Comparison of ENCODE assay signal across 10 mouse cellular contexts in genomic region chr7:24850899-24851303, GRCm38 (mm10). TPM values are rescaled to one million over a fixed set of nuclear protein-coding genes. Genes with fewer than 3 reads are reported as not detected.
DNase-seq lines count a peak whose midpoint lies in the region; ATAC-seq and TF ChIP-seq lines count a peak whose summit lies in the region.
"Had no signal": no experiment of that assay in that cellular context is flagged by ENCODE, and none has a peak within 500 bp of the region (broad histone marks: within the 10 kb centered on the region; RNA-seq: fewer than 3 reads in every experiment).

No protein-coding gene starts in this region.

- no peak for DNase-seq in kidney, adult 18-20 months
- peak; percentile 92 for DNase-seq in MEL (ENCODE audit: low read depth, low spot score)
- peak; percentile 62 for DNase-seq in embryo, embryonic 11 days
- no peak for DNase-seq in left cerebral cortex, adult 2 months (ENCODE audit: extremely low spot score in 1 of 2, low spot score in 2 of 2)
- DNase-seq in midbrain, embryonic 14.5 days: no peak

- H3K9ac ChIP-seq in kidney, embryonic 14.5 days (ENCODE audit: low read depth, low read length): no peak overlapping the region
- peak overlapping the region; percentile 80 for H3K9ac ChIP-seq in MEL (ENCODE audit: control insufficient read depth, low read depth, low read length, poor library complexity, severe bottlenecking)
- peak overlapping the region; percentile 52 for H3K9ac ChIP-seq in liver, embryonic 16.5 days (ENCODE audit: low read depth, low read length)
- H3K9ac ChIP-seq in midbrain, embryonic 14.5 days (replicated peaks; ENCODE audit: low read length): no peak overlapping the region
- H3K9ac ChIP-seq: embryonic facial prominence, embryonic 12.5 days had no signal

- H3K27ac ChIP-seq in kidney, embryonic 14.5 days (ENCODE audit: low read depth, low read length): no peak overlapping the region
- peak overlapping the region; percentile 97 for H3K27ac ChIP-seq in MEL (ENCODE audit: control insufficient read depth, low read depth, low read length)
- peak overlapping the region; percentile 100 for H3K27ac ChIP-seq in liver, embryonic 16.5 days (ENCODE audit: low read length)
- H3K27ac ChIP-seq in left cerebral cortex, adult 2 months: no peak overlapping the region
- H3K27ac ChIP-seq in midbrain, embryonic 14.5 days (replicated peaks; ENCODE audit: low read depth, low read length): no peak overlapping the region
- H3K27ac ChIP-seq: embryonic facial prominence, embryonic 12.5 days had no signal

- H3K9me3 ChIP-seq in kidney, embryonic 14.5 days (ENCODE audit: control insufficient read depth, low read length): no peaks in the 10 kb centered on the region
- H3K9me3 ChIP-seq in MEL (replicated peaks; ENCODE audit: insufficient read depth, low read length): no peaks in the 10 kb centered on the region
- H3K9me3 ChIP-seq in liver, embryonic 16.5 days (replicated peaks; ENCODE audit: control insufficient read depth, low read length): no peaks in the 10 kb centered on the region
- H3K9me3 ChIP-seq in midbrain, embryonic 14.5 days (ENCODE audit: control insufficient read depth, low read length): no peaks in the 10 kb centered on the region
- H3K9me3 ChIP-seq: embryonic facial prominence, embryonic 12.5 days had no signal

- TF ChIP-seq RAD21 in MEL (IDR thresholded peaks at IDR 0.05; ENCODE audit: low read depth, low read length): no peak

- 32% methylated on average over 6 of the region's 6 CpGs for WGBS in kidney, embryonic 14.5 days
- 8% methylated on average over 6 of the region's 6 CpGs for WGBS in liver, embryonic 16.5 days (ENCODE audit: insufficient replicate concordance)
- WGBS in midbrain, embryonic 14.5 days: 41% methylated on average over 6 of the region's 6 CpGs

- no peak for TF ChIP-seq CTCF in MEL (IDR thresholded peaks at IDR 0.05 in 2 of 3, conservative IDR thresholded peaks at IDR 0.05 in 1 of 3; ENCODE audit: control insufficient read depth in 1 of 3, insufficient read depth in 1 of 3, low read depth in 2 of 3, low read length in 3 of 3, poor library complexity in 1 of 3, severe bottlenecking in 1 of 3)
- no peak for TF ChIP-seq CTCF in left cerebral cortex, adult 2 months (IDR thresholded peaks at IDR 0.05)

- intact Hi-C loops in left cerebral cortex, adult 2 months (cut with DNase I): no loop called here

- peak; percentile 34; the same call in 1 of the 2 replicates for ATAC-seq in kidney, embryonic 14.5 days (ENCODE audit: low FRiP score, low TSS enrichment)
- peak; percentile 55 for ATAC-seq in liver, embryonic 16.5 days (ENCODE audit: low read depth)
- no peak for ATAC-seq in inflammation-experienced regulatory T-cells, adult 6 months
- ATAC-seq in midbrain, embryonic 14.5 days (ENCODE audit: low FRiP score, low TSS enrichment): no peak

- no peaks in the 10 kb centered on the region; the same call in 1 of the 2 replicates for H3K79me2 ChIP-seq in MEL (ENCODE audit: control insufficient read depth, insufficient read depth, low read length, poor library complexity)

- no peaks in the 10 kb centered on the region for H3K27me3 ChIP-seq in kidney, embryonic 14.5 days (ENCODE audit: control insufficient read depth, insufficient read depth, low read length)
- H3K27me3 ChIP-seq in MEL (ENCODE audit: control insufficient read depth in 1 of 2, insufficient read depth in 2 of 2, low read length in 2 of 2): no peaks in the 10 kb centered on the region
- H3K27me3 ChIP-seq in liver, embryonic 16.5 days (ENCODE audit: control insufficient read depth, insufficient read depth, low read depth, low read length): no peaks in the 10 kb centered on the region
- H3K27me3 ChIP-seq in midbrain, embryonic 14.5 days (ENCODE audit: control insufficient read depth, insufficient read depth, low read length): no peaks in the 10 kb centered on the region
- H3K27me3 ChIP-seq: embryonic facial prominence, embryonic 12.5 days had no signal

- no peak overlapping the region for H3K4me2 ChIP-seq in kidney, embryonic 14.5 days (replicated peaks; ENCODE audit: low read depth, low read length)
- H3K4me2 ChIP-seq in liver, embryonic 16.5 days (ENCODE audit: low read depth, low read length): peak overlapping the region; percentile 70
- H3K4me2 ChIP-seq in midbrain, embryonic 14.5 days (ENCODE audit: low read length): no peak overlapping the region
- H3K4me2 ChIP-seq: embryonic facial prominence, embryonic 12.5 days had no signal

- H3K36me3 ChIP-seq in kidney, embryonic 14.5 days (ENCODE audit: control insufficient read depth, insufficient read depth, low read length): no peaks in the 10 kb centered on the region
- peaks cover 0 to 21% of the 10 kb centered on the region in 2 experiments; a peak in 2 of 4 replicates for H3K36me3 ChIP-seq in MEL (ENCODE audit: control insufficient read depth in 1 of 2, insufficient read depth in 2 of 2, low read length in 2 of 2)
- H3K36me3 ChIP-seq in liver, embryonic 16.5 days (ENCODE audit: control insufficient read depth, insufficient read depth): no peaks in the 10 kb centered on the region
- no peaks in the 10 kb centered on the region for H3K36me3 ChIP-seq in midbrain, embryonic 14.5 days (ENCODE audit: control insufficient read depth, insufficient read depth, low read length)
- H3K36me3 ChIP-seq: embryonic facial prominence, embryonic 12.5 days had no signal

- peak in 1 of 2 experiments; percentile 75; a peak in 3 of 4 replicates for TF ChIP-seq EP300 in MEL (IDR thresholded peaks at IDR 0.05; ENCODE audit: low read depth in 1 of 2, low read length in 2 of 2)

- H3K4me3 ChIP-seq in kidney, embryonic 14.5 days (ENCODE audit: low read length): no peak overlapping the region
- H3K4me3 ChIP-seq in MEL (ENCODE audit: control insufficient read depth in 1 of 2, insufficient read depth in 1 of 2, low read depth in 2 of 2, low read length in 2 of 2): peak overlapping the region; percentile 21 to 53
- H3K4me3 ChIP-seq in liver, embryonic 16.5 days (ENCODE audit: low read depth, low read length): peak overlapping the region; percentile 54
- no peak overlapping the region for H3K4me3 ChIP-seq in left cerebral cortex, adult 2 months
- H3K4me3 ChIP-seq in midbrain, embryonic 14.5 days (replicated peaks; ENCODE audit: low read depth, low read length): no peak overlapping the region
- H3K4me3 ChIP-seq: embryonic facial prominence, embryonic 12.5 days had no signal

- H3K4me1 ChIP-seq in kidney, embryonic 14.5 days (ENCODE audit: control insufficient read depth, insufficient read depth, low read length): peaks cover 4% of the 10 kb centered on the region; the same call in 1 of the 2 replicates
- H3K4me1 ChIP-seq in MEL (ENCODE audit: control insufficient read depth in 1 of 2, insufficient read depth in 2 of 2, low read length in 2 of 2): peaks cover 7 to 21% of the 10 kb centered on the region in 2 experiments
- H3K4me1 ChIP-seq in liver, embryonic 16.5 days (ENCODE audit: control insufficient read depth, low read depth, low read length): peaks cover 54% of the 10 kb centered on the region
- no peaks in the 10 kb centered on the region for H3K4me1 ChIP-seq in midbrain, embryonic 14.5 days (ENCODE audit: control insufficient read depth, insufficient read depth, low read length)

- TF ChIP-seq POLR2A in MEL (IDR thresholded peaks at IDR 0.05; ENCODE audit: control insufficient read depth in 1 of 2, insufficient read depth in 1 of 2, low read depth in 1 of 2, low read length in 2 of 2, poor library complexity in 1 of 2): no peak; a peak in 1 of 4 replicates

RNA-seq across cellular contexts. Expression of gene Gm9844, which starts 11.1 kb away (rescaled TPM):
- polyA plus RNA-seq in kidney, embryonic 14.5 days (2014; fragmentation: Nextera tagmentation; extraction: Ambion mirVana): 18.8 and 22.4 TPM in 2 replicates
- total RNA-seq in MEL (2012; rRNA removed): 0.54 TPM in 1 of 2 replicates, not detected in the other
- polyA plus RNA-seq in MEL (2012; ENCODE audit: insufficient read depth in 1 of 2, insufficient read length in 2 of 2, low read depth in 1 of 2, low replicate concordance in 2 of 2, missing spikeins in 1 of 2): under 1 TPM in 1 of 2 experiments, not detected in 1; 0.95 TPM
- 1.2 and 1.4 TPM in 2 replicates for polyA plus RNA-seq in liver, embryonic 16.5 days (2015; fragmentation: Nextera tagmentation; extraction: Ambion mirVana)
- total RNA-seq in left cerebral cortex, adult 2 months (2021): 1 to 10 TPM in 1 of 2 experiments, not detected in 1; 1.0 TPM
- 10 to 100 TPM; 14.1 to 61.2 (median 46.0) TPM for polyA plus RNA-seq in inflammation-experienced regulatory T-cells, adult 6 months (2017; shearing (Covaris generic))
- 36.2 and 58.3 TPM in 2 replicates for polyA plus RNA-seq in midbrain, embryonic 14.5 days (2014; fragmentation: Nextera tagmentation; extraction: Ambion mirVana)

RNA-seq across cellular contexts. Expression of gene Lypd4, which starts 18.8 kb away (rescaled TPM):
- not detected in 2 replicates for polyA plus RNA-seq in kidney, embryonic 14.5 days (2014; fragmentation: Nextera tagmentation; extraction: Ambion mirVana)
- total RNA-seq in MEL (2012; rRNA removed): not detected in 2 replicates
- not detected for polyA plus RNA-seq in MEL (2012; ENCODE audit: insufficient read depth in 1 of 2, insufficient read length in 2 of 2, low read depth in 1 of 2, low replicate concordance in 2 of 2, missing spikeins in 1 of 2)
- polyA plus RNA-seq in liver, embryonic 16.5 days (2015; fragmentation: Nextera tagmentation; extraction: Ambion mirVana): not detected in 2 replicates
- not detected for total RNA-seq in left cerebral cortex, adult 2 months (2021)
- not detected for polyA plus RNA-seq in inflammation-experienced regulatory T-cells, adult 6 months (2017; shearing (Covaris generic))
- not detected in 2 replicates for polyA plus RNA-seq in midbrain, embryonic 14.5 days (2014; fragmentation: Nextera tagmentation; extraction: Ambion mirVana)
- polyA plus RNA-seq: embryonic facial prominence, embryonic 12.5 days; neural tube, embryonic 11.5 days had no signal

RNA-seq across cellular contexts. Expression of gene Dmrtc2, which starts 19.0 kb away (rescaled TPM):
- not detected in 2 replicates for polyA plus RNA-seq in kidney, embryonic 14.5 days (2014; fragmentation: Nextera tagmentation; extraction: Ambion mirVana)
- total RNA-seq in MEL (2012; rRNA removed): not detected in 2 replicates
- not detected for polyA plus RNA-seq in MEL (2012; ENCODE audit: insufficient read depth in 1 of 2, insufficient read length in 2 of 2, low read depth in 1 of 2, low replicate concordance in 2 of 2, missing spikeins in 1 of 2)
- polyA plus RNA-seq in liver, embryonic 16.5 days (2015; fragmentation: Nextera tagmentation; extraction: Ambion mirVana): not detected in 2 replicates
- not detected for total RNA-seq in left cerebral cortex, adult 2 months (2021)
- not detected for polyA plus RNA-seq in inflammation-experienced regulatory T-cells, adult 6 months (2017; shearing (Covaris generic))
- polyA plus RNA-seq in midbrain, embryonic 14.5 days (2014; fragmentation: Nextera tagmentation; extraction: Ambion mirVana): not detected in 2 replicates
- polyA plus RNA-seq: embryonic facial prominence, embryonic 12.5 days; neural tube, embryonic 11.5 days had no signal

RNA-seq across cellular contexts. Expression of gene Rps19, which starts 33.3 kb away (rescaled TPM):
- 2,731 and 3,572 TPM in 2 replicates for polyA plus RNA-seq in kidney, embryonic 14.5 days (2014; fragmentation: Nextera tagmentation; extraction: Ambion mirVana)
- 3,168 and 3,580 TPM in 2 replicates for total RNA-seq in MEL (2012; rRNA removed)
- 1,000 to 10,000 TPM in 1 of 2 experiments, not detected in 1; 2,454 TPM for polyA plus RNA-seq in MEL (2012; ENCODE audit: insufficient read depth in 1 of 2, insufficient read length in 2 of 2, low read depth in 1 of 2, low replicate concordance in 2 of 2, missing spikeins in 1 of 2)
- 1,002 and 1,147 TPM in 2 replicates for polyA plus RNA-seq in liver, embryonic 16.5 days (2015; fragmentation: Nextera tagmentation; extraction: Ambion mirVana)
- 100 to 1,000 TPM; 488 to 501 TPM for total RNA-seq in left cerebral cortex, adult 2 months (2021)
- over 10,000 TPM in 2 of 3 experiments, 1,000 to 10,000 TPM in 1; 7,402 to 12,964 (median 12,716) TPM for polyA plus RNA-seq in inflammation-experienced regulatory T-cells, adult 6 months (2017; shearing (Covaris generic))
- polyA plus RNA-seq in midbrain, embryonic 14.5 days (2014; fragmentation: Nextera tagmentation; extraction: Ambion mirVana): 1,428 and 1,598 TPM in 2 replicates

RNA-seq across cellular contexts. Expression of gene Cd79a, which starts 46.3 kb away (rescaled TPM):
- 1.5 and 1.6 TPM in 2 replicates for polyA plus RNA-seq in kidney, embryonic 14.5 days (2014; fragmentation: Nextera tagmentation; extraction: Ambion mirVana)
- 0.13 and 0.23 TPM in 2 replicates for total RNA-seq in MEL (2012; rRNA removed)
- under 1 TPM in 1 of 2 experiments, not detected in 1; 0.61 TPM for polyA plus RNA-seq in MEL (2012; ENCODE audit: insufficient read depth in 1 of 2, insufficient read length in 2 of 2, low read depth in 1 of 2, low replicate concordance in 2 of 2, missing spikeins in 1 of 2)
- 10.5 and 13.9 TPM in 2 replicates for polyA plus RNA-seq in liver, embryonic 16.5 days (2015; fragmentation: Nextera tagmentation; extraction: Ambion mirVana)
- total RNA-seq in left cerebral cortex, adult 2 months (2021): under 1 TPM; 0.37 to 0.38 TPM
- 10 to 100 TPM in 2 of 3 experiments, 1 to 10 TPM in 1; 2.2 to 13.5 (median 10.8) TPM for polyA plus RNA-seq in inflammation-experienced regulatory T-cells, adult 6 months (2017; shearing (Covaris generic))
- 0.28 TPM in 1 of 2 replicates, not detected in the other for polyA plus RNA-seq in midbrain, embryonic 14.5 days (2014; fragmentation: Nextera tagmentation; extraction: Ambion mirVana)

Comparison
In these comparisons a context has a peak if more than half of its experiments do, and no peak if none do; other contexts are left out.
1. ATAC-seq: peak in kidney, embryonic 14.5 days (single experiment) and liver, embryonic 16.5 days (single experiment); none in inflammation-experienced regulatory T-cells, adult 6 months (single experiment) and midbrain, embryonic 14.5 days (single experiment).
2. H3K27ac ChIP-seq: peak in MEL (single experiment) and liver, embryonic 16.5 days (single experiment); none in kidney, embryonic 14.5 days (single experiment), left cerebral cortex, adult 2 months (single experiment) and midbrain, embryonic 14.5 days (single experiment).
3. H3K4me3 ChIP-seq: peak in MEL (2 of 2) and liver, embryonic 16.5 days (single experiment); none in kidney, embryonic 14.5 days (single experiment), left cerebral cortex, adult 2 months (single experiment) and midbrain, embryonic 14.5 days (single experiment).
4. H3K9ac ChIP-seq: peak in MEL (single experiment) and liver, embryonic 16.5 days (single experiment); none in kidney, embryonic 14.5 days (single experiment) and midbrain, embryonic 14.5 days (single experiment).
5. DNase-seq: peak in MEL (single experiment) and embryo, embryonic 11 days (single experiment); none in kidney, adult 18-20 months (single experiment), left cerebral cortex, adult 2 months (0 of 2) and midbrain, embryonic 14.5 days (single experiment).